Mouse (Mus musculus): Measurements from ENCODE around the gene Map3k4.

Map3k4 gene

GRCm38 (mm10) chr17:12182702-12183485 lies 135.7 kb downstream of the Map3k4 start:
- no peak for DNase-seq (ENCODE audit: low spot score)

GRCm38 (mm10) chr17:12179766-12180165 lies 138.8 kb downstream of the Map3k4 start:
- no peak for DNase-seq (ENCODE audit: low spot score)

- DNase-seq (ENCODE audit: low spot score), result no peak
These were observed 139.3 kb downstream of the Map3k4 start for GRCm38 (mm10) chr17:12179339-12179738.

Data from MN1 (cell line).